Mouse (Mus musculus) layer of hippocampus, postnatal 25 days (tissue): ENCODE results near the gene Disp2. TPM values are rescaled to one million over a fixed set of nuclear protein-coding genes. Genes with fewer than 3 reads are reported as not detected.

Experiments used
- DNase-seq, 2 experiments: peaks; one replicate each; pipeline ENCODE4 v3.0.0; 2022; ENCODE audit warnings: mixed read lengths in 2 of 2, low spot score in 1 of 2; ENCODE audit errors: extremely low spot score in 1 of 2
- total RNA-seq, 2 experiments: library from RNA; stranded (reverse); gene quantifications; 2 replicates each; pipeline ENCODE4 v1.2.3; 2021

The Disp2 gene
- total RNA-seq, 2 experiments from 2014 or later, result 255 to 263 TPM

DNA sequence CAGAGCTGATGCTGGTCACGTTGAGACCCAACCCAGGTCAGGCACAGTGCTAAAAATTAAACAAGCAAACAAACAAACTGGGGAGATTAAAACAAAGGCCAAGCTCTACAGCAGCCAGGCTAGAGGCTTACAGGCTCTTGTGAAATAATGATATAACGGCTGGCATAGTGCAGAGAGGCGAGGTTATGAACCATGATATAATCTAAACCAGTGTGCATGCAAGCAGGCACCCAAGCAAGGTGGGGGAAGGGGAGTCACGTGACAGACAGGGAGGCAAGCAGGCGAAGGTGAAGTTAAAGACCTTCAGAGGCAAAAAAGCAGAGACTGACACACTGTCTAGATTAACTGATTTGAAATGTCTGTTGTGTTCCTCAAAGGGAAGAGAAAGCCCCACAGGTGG is 3.6 kb downstream of the Disp2 start:
- DNase-seq, result no peak

- DNase-seq, result no peak
Observed at GRCm38 (mm10) chr2:118783663-118784062, 4.1 kb downstream of the Disp2 start.

- no peak for DNase-seq
Observed at GRCm38 (mm10) chr2:118786525-118786924, 7.0 kb downstream of the Disp2 start.

- peak; percentile 35 to 38 for DNase-seq
Observed at GRCm38 (mm10) chr2:118789501-118789900, 10.0 kb downstream of the Disp2 start.

DNA sequence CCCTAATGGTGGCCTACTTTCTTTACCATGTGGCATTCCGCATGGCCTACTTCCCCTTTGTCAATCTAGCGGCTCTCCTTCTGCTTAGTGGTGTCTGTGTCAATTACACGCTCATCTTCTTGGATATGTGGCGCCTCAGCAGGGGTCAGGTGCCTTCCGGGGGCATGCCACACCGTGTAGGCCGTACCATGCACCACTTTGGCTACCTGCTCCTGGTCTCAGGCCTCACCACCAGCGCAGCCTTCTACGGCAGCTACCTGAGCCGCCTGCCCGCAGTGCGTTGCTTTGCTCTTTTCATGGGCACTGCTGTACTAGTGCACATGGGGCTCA is 10.7 kb downstream of the Disp2 start:
- no peak for DNase-seq

DNA sequence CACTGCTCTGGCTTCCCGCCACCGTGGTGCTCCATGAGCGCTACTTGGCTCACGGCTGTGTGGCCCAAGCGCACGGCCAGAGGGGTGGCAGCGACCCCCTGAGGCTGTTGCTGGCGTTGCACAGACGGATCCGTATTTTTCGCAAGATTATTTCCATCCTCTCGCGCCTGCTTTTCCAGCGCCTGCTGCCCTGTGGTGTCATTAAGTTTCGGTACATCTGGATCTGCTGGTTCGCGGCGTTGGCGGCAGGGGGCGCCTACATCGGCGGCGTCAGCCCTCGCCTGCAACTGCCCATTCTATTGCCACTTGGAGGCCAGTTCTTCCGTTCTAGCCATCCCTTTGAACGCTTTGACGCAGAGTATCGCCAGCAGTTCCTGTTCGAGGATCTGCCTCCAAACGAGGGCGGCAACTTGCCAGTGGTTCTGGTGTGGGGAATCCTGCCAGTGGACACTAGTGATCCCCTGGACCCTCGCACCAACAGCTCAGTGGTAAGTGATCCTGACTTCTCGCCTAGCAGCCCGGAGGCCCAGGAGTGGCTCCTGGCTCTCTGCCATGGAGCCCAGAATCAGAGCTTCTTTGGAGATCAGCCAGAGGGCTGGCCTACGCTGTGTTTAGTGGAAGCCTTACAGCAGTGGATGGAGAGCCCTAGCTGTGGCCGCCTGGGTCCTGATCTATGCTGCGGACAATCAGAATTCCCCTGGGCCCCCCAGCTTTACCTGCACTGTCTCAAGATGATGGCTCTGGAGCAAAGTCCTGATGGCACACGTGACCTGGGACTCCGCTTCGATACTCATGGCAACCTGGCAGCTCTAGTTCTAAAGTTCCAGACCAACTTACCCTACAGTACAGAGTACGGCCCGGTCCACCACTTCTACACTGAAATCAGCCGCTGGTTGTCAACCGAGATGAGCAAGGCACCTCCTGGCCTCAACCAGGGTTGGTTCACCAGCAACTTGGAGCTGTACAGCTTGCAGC is 11.3 kb downstream of the Disp2 start:
- DNase-seq, result peak; percentile 49 to 64

DNA sequence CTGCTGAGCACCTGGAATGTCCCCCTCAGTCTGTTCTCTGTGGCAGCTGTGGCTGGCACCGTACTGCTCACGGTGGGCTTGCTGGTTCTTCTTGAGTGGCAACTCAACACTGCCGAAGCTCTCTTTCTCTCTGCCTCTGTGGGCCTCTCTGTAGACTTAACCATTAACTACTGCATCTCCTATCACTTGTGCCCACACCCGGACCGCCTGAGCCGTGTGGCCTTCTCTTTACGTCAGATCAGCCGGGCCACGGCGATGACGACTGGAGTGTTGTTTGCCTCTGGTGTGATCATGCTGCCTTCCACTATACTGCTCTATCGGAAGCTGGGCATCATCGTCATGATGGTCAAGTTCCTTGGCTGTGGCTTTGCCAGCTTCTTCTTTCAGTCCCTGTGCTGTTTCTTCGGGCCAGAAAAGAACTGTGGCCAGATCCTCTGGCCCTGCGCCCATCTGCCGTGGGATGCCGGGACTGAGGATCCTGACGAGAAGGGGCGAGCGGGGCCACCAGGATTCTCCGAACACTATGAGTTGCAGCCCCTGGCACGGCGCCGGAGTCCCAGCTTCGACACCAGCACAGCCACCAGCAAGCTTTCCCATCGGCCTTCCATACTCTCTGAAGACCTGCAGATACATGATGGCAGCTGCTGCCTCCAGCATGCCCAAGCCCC is 12.2 kb downstream of the Disp2 start:
- no peak for DNase-seq

GRCm38 (mm10) chr2:118792259-118792613 is 12.7 kb downstream of the Disp2 start:
- no peak for DNase-seq

- DNase-seq, result no peak
Observed at GRCm38 (mm10) chr2:118793636-118794035, 14.1 kb downstream of the Disp2 start.

DNA sequence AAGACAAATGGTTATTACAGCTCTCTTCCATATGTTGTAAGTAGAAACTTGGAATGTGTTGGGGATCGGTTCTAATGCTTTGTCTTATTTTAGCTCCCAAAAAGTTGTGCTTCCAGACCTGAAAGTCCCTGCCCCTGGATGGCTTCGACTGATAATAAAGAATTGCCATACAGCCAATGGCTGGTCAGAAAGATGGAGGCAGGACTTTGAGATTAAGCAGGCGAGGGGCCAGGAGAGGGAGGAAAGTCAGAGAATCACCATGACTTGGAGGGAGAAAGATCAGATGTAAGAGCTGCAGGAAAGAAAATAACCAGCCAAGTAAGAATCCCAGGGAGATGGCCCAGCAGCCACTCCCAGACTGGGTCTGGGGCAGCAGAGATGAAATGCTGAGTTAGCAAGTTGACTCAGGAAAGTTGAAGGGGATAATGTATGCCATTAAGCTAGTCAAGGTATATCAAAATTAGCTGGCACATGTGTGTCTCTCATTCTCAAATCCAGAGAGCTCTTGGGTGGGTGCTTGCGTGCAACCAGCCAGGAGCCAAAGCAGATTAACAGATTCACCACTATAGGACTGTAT is 23.1 kb downstream of the Disp2 start:
- no peak for DNase-seq

DNA sequence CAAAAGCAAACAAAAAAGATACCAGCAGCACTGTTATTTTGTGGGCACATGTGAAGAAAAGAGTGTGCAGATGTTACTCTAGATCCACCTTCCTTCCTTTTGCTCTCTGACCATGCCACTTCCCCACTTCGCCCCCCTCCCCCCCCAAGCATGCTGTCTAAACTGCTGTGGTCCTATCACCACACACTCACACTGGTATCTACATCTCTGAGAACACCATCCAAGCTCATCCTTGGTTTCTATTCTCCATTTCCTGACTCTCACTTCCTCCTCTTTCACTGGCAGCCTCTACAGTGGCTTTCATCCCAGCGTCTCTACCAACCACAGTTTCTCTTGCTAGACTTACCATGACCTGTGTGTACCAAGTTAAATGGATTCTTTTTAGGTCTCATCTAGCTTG is 25.0 kb downstream of the Disp2 start:
- DNase-seq, result no peak

GRCm38 (mm10) chr2:118805137-118805536 is 25.6 kb downstream of the Disp2 start:
- DNase-seq, result no peak

DNA sequence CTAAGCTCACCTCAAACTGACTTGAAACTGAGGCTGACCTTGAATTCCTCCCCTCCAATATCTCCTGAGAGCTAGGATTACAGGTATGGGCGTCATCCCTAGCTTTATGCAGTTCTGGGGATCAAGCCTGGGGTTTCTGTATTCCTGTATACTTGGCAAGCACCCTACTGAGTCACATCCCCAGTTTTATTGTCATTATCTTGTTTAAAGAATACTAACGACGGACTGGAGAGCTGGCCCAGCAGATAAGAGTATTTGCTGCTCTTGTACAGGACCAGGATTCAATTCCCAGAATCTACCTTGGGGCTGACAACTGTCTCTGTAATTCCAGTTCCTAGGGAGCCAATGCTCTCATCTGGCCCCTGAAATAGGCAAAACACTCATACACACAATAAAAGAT is 26.2 kb downstream of the Disp2 start:
- no peak for DNase-seq

DNA sequence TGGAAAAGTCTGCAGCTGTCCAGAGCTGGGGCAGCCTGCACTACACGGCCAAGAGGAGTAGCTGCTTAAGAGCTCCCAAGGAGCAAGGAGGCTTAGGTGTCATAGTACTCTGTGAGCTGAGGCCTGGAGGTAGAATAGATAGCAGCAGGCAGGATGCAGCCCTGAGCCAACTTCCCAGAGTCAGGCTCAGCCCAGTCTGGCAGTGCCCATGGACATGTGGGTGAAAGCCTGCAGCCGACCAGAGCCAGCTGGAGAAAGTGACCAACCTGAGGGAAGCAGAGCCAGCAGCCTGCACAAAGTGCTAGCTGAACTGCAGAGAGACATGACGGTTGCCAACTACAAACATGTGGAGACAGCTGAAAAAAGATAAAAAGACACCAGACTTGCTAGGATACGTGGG is 27.3 kb downstream of the Disp2 start:
- DNase-seq, result no peak

DNA sequence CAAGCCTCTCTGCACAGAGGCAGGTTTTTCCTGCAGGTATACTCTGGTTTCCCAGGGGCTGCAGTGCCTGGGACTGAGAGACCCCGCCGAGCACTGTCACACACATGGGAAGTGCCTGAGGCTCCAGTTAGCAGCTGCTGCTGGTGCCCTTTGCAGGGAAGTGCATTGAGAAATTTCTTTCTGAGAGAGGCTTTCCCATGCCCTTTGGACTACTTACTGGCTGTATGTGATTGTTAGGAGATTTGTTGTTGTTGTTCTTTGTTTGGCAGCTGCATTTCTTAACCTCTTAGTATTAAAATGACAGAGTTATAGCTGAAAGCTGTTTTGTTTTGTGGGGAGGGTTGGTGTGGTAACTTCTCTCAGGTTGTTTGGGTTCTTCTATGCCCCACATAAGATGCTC is 31.3 kb downstream of the Disp2 start:
- DNase-seq, result no peak

GRCm38 (mm10) chr2:118812724-118813123 is 33.2 kb downstream of the Disp2 start:
- DNase-seq, result no peak

DNA sequence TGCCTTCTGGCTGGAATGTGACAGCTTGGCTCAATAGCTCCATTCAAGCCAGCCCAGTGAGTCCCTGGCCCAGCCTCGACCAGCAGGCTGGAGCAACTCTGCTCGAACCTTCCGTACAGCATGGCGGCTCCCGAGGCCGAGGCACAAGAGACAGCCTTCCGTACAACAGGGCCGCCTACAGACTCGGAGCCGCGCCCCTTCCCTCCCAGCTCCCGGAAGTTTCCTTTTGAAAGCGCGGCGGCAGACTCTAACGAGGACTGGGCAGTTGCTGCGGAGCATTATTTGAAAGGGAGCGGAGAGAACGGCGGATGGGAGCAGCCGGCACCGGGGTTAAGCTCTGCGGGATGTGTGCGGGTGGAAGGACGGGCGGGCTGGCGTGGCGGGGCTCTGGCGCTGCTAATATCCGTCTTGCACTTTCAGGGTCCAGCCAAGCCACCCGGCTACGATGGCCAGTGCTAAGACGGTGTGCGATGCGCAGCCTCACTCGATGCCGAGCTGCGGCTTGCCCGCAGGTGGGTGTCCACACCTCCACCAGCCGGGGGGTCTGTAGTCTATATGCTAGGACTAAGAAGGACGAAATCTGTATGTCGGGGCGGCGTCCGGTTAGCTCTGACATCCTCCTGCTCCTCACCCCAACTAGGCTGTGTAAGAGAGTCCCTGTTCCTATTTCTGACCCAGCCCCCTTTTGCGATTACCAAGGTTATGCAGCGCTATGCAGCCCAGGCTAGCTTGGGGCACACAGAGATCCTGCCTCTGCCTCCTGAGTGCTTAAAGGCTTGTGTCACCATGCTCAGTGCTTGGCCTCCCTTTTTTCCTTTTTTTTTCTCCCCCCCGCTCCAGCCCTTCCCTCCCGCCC is 34.7 kb downstream of the Disp2 start, which contains the start of gene Knstrn:
Gene Knstrn (plus strand): TSS at position 23 of the 856 bp plus-strand sequence.
- DNase-seq, result peak; percentile 63 to 79

GRCm38 (mm10) chr2:118822800-118823199 is 43.3 kb downstream of the Disp2 start:
- DNase-seq, result no peak

GRCm38 (mm10) chr2:118824396-118824795 is 44.9 kb downstream of the Disp2 start:
- DNase-seq, result no peak

DNA sequence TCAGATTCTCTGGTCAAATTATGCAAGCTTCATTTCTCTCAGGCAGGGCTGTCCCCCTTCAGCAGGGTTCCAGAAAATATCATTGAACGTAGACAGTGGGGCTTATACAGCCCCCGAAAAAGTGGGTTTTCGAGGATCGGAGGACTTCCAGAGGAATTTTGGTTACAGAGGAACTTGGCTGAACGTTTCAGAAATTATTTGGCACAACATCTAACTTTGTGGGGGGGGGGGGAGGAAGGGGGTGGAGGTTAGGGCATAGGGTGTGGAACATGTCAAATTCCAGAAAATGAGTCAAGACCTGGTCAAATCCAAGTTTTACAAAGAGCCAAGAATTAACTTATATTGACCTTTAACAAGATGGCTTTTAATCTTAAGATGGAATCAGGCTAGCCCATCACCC is 49.6 kb downstream of the Disp2 start:
- DNase-seq, result no peak

DNA sequence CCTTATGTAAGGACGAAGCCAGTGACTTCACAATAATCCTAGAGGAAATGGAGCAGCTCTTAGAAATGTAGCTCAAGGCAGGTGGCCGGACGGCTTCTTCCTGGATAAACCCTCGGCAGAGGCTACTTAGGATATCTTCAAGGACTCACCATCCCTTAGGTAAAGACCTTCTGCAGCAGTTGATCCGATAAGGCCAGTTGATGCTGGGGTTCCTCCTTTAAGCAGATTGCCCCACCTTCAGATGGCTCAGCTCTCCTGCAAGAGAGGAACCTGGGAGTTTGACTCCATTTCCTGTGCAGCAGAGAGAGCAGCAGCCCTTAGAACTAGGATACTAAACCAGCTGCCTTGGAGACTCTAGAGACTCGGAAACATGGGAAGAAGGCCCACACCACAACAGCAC is 54.5 kb downstream of the Disp2 start:
- no peak for DNase-seq
